Mouse (Mus musculus): ENCODE results near the gene Slc39a1.
"Not testable (repeated sequence)": the region's sequence is repeated elsewhere in the genome, so short reads cannot be mapped to it uniquely, and the experiment has no call there.

The Slc39a1 gene

DNA sequence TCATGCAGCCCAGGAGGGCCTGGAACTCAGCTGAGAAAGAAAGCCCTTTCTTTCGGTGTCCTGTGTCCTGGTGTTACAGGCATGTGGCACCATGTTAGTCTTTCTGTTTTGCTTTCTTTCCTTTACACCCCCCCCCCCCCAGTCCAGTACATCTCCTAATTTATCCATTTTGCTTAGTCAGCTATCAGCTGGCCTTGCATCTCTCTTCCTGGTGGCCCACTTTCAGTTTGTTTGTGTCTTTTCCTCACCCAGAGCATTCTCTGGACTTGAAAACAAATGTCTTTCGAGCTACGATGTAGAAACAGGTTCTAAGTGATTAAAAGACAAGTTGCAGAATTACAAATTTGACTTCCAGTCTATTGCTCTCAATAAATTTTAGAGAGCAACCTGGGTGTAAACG lies 25.5 kb upstream of the Slc39a1 start:
- POLR2A ChIA-PET, result interaction anchor here (0.6 to 3.7 kb wide), 20 partner anchors 9 to 1208 kb away, joined by 3 to 39 read pairs (median 4); partner anchors contain the start of genes Jtb (in 3 of the 4), Rab13 (in 3 of the 4), Rps27 (in 3 of the 4) and Gatad2b (in 1 of the 4)
- CTCF ChIA-PET, result interaction anchor here in 1 of 4 experiments (0.6 kb wide), 1 partner anchor 154 kb away, joined by 4 read pairs; no protein-coding TSS in a partner anchor

- CTCF ChIA-PET, result interaction anchor here in 1 of 4 experiments (0.6 kb wide), 1 partner anchor 153 kb away, joined by 4 read pairs; no protein-coding TSS in a partner anchor
- POLR2A ChIA-PET, result interaction anchor here (0.7 to 3.7 kb wide), 11 partner anchors 8 to 1209 kb away, joined by 3 to 39 read pairs (median 5); partner anchors contain the start of genes Rab13 (in 3 of the 4), Rps27 (in 3 of the 4), Jtb (in 2 of the 4) and Slc39a1 (in 1 of the 4)
Observed at GRCm38 (mm10) chr3:90222941-90223340, 25.0 kb upstream of the Slc39a1 start.

- ChIA-PET POLR2A (interaction anchor here in 3 of 4 experiments (0.6 to 2.4 kb wide), 12 partner anchors 8 to 56 kb away, joined by 3 to 12 read pairs (median 4); partner anchors contain the start of genes Slc39a1 (in 3 of the 3), Rab13 (in 2 of the 3), Rps27 (in 2 of the 3) and Creb3l4 (in 1 of the 3)), CTCF (interaction anchor here in 3 of 4 experiments (0.5 to 1.5 kb wide), 14 partner anchors 8 to 439 kb away, joined by 3 to 8 read pairs (median 3); partner anchors contain the start of gene Slc39a1 (in 1 of the 3))
Observed at GRCm38 (mm10) chr3:90224331-90224730, 23.6 kb upstream of the Slc39a1 start.

DNA sequence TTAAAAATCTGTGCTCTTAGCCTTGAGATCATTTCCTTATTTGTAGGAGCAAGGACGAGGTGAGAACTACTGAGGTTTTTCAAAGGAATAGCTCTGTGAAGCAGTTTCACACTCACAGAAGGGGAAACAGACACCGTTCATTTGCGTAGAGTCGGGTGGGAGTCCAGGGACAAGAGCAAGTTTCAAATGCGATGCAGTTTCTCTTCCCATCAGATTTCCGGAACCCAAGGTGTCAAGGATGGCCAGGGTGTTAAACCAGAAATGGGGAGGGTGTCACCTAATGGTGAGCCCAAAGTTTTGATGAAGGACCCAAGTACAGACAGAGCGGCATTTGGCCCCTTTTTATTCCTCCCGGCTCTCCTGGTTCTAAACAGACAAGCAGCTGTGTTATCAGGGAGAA lies 16.9 kb upstream of the Slc39a1 start:
- CTCF ChIA-PET, result interaction anchor here in 1 of 4 experiments (1.0 to 1.7 kb wide), 3 partner anchors 11 to 17 kb away, joined by 3 to 6 read pairs (median 4); partner anchors contain the start of gene Slc39a1
- POLR2A ChIA-PET, result interaction anchor here (0.6 to 7.0 kb wide), 51 partner anchors 9 to 282 kb away, joined by 3 to 150 read pairs (median 4); partner anchors contain the start of genes Creb3l4 (in 3 of the 4), Rab13 (in 3 of the 4), Rps27 (in 3 of the 4) and Slc39a1 (in 3 of the 4)

DNA sequence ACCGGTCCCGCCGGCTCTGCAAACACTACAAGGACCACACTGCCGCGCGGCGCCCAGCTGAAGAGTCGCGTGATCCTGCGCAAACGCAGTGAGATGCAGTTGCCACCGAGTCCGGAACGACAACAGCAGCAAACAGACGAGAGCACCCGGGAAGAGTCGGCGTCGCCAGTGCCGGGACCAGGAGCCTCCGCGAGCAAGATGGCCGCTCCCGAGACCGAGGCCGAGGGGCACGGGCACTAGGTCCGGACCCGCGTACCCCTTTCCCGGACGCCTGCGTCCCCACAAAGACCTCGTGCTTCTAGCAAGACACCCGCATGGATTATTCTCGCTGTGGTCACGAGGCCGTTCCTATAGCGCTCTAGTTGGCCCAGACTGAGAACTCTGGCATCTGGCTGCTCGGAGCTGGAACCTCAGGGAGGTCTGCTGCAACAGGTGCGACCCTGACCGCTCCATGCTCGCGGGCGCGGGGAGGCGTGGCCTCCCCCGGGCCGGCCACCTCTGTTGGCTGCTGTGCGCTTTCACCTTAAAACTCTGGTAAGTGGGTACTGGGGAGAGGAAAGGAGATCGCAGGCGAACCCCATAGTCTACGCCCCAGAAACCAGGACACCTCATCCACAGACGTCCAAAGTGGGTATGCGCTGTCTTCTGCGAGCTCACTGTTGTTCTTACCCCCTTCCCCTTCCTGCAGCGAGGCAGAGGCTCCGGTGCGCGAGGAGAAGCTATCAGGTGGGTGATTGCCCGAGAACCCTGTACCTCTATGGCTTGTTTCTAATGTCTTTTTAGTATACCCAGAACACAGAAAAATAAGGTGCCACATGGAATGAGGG lies 16.3 kb upstream of the Slc39a1 start, which contains the start of gene Jtb:
Gene Jtb, plus strand, starts transcription at position 91 of the 827 bp plus-strand sequence.
- ChIA-PET POLR2A (interaction anchor here (0.6 to 7.0 kb wide), 62 partner anchors 9 to 354 kb away, joined by 3 to 150 read pairs (median 4); partner anchors contain the start of genes Creb3l4 (in 3 of the 4), Gatad2b (in 3 of the 4), Rab13 (in 3 of the 4) and Rps27 (in 3 of the 4)), CTCF (interaction anchor here in 2 of 4 experiments (0.5 to 1.7 kb wide), 6 partner anchors 12 to 478 kb away, joined by 3 to 6 read pairs (median 4); partner anchors contain the start of gene Slc39a1 (in 2 of the 2))

DNA sequence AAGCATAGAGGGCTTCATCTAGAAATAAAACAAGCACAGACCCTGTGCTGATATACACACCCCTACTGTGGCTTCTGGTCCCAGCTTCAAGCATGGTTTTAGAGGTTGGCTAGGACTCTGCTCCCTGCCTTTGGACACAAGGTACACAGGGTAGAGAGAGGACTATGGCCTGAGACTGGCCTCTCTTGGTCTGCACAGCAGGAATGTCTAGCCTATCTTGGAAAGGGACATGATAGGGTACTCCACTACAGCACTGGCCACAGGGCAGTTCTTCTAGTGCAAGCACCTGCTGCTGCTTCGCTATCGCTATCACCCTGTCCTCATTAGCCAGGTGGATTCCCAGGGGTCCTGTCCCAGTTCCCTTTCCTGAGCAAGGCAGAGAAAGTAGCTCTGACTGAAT lies 6.7 kb upstream of the Slc39a1 start:
- ChIA-PET CTCF (no interaction called here), POLR2A (interaction anchor here in 2 of 4 experiments (2.6 to 5.2 kb wide), 3 partner anchors 10 to 28 kb away, joined by 12 to 36 read pairs (median 15); partner anchors contain the start of genes Jtb (in 2 of the 2), Rab13 (in 1 of the 2) and Rps27 (in 1 of the 2))

GRCm38 (mm10) chr3:90241669-90242358 lies 6.2 kb upstream of the Slc39a1 start:
- POLR2A ChIA-PET, result interaction anchor here in 3 of 4 experiments (0.5 to 7.5 kb wide), 16 partner anchors 8 to 243 kb away, joined by 3 to 108 read pairs (median 4); partner anchors contain the start of genes Jtb (in 3 of the 3), Crtc2 (in 1 of the 3), Dennd4b (in 1 of the 3) and Hax1 (in 1 of the 3)
- CTCF ChIA-PET, result no interaction called here

DNA sequence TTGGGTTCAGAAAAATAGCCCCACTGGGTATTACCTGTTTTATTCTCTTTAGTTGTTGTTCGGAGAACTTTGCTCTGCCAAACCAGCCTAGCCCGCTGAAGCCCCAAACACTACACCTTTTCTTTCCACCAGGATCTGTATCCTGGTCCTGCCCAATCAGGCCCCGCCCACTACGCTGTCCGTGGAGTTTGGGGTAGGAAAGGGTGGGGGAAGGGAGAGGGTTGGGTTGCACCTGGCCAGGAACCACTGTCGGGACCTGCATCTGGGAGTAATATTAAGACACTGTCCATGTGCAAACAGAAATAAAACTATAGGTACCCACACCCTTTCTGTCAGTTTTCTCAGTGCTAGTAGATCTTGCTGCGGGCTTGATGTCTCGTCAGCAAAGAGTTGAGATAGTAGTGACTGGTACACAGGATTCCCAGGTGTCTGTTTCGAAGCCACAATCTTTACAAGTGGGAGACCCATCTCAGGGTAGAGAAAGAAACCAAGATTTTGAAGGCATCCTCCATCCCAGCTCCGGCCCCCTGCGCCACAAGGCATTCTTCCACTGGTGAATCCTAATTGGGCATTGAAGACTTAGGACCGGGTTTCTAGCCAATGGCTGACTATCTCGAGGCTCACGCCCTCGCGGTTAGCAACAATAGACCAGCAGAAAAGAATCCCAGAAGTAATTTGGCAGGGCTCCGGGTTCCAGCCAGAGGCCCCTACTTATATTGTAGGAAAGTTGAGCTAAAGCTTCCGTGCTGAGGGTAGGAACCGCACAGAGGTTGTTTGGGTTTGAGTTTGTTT lies 4.8 kb upstream of the Slc39a1 start, which contains the start of gene Creb3l4:
Gene Creb3l4, minus strand, starts transcription at position 529 of the 792 bp plus-strand sequence.
- CTCF ChIA-PET, result interaction anchor here in 2 of 4 experiments (0.6 to 0.9 kb wide), 2 partner anchors 8 to 466 kb away, joined by 3 to 4 read pairs; no protein-coding TSS in a partner anchor
- POLR2A ChIA-PET, result interaction anchor here in 3 of 4 experiments (0.6 to 7.5 kb wide), 30 partner anchors 9 to 270 kb away, joined by 3 to 108 read pairs (median 4); partner anchors contain the start of genes Jtb (in 3 of the 3), Rab13 (in 2 of the 3), Rps27 (in 2 of the 3) and Crtc2 (in 1 of the 3)

DNA sequence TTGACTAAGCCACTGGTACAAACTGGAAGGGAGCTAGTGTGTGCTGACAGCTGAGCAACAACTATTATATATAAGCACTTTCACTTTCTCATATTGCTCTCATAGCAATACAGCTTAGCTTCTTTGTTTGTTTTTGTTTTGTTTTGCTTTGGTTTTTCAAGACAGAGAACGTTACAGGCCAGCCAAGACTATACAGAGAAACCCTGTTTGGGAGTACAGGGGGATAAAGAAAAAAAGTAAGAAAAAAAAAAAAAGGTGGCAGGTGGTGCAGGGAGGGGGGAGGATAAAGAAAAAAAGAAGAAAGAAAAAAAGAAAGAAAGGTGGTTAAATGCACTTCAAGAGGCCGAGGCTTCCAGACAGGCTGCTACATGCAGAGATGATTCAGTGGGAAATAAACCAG lies 2.6 kb upstream of the Slc39a1 start:
- CTCF ChIA-PET, result interaction anchor here in 2 of 4 experiments (0.6 to 1.0 kb wide), 2 partner anchors 44 to 182 kb away, joined by 3 to 4 read pairs; no protein-coding TSS in a partner anchor
- POLR2A ChIA-PET, result interaction anchor here (0.6 to 7.5 kb wide), 13 partner anchors 10 to 444 kb away, joined by 3 to 108 read pairs (median 4); partner anchors contain the start of genes Rab13 (in 2 of the 4), Rps27 (in 2 of the 4) and Jtb (in 1 of the 4)

GRCm38 (mm10) chr3:90247630-90247959 lies 377 bp upstream of the Slc39a1 start:
- ChIA-PET POLR2A (interaction anchor here (0.5 to 7.5 kb wide), 110 partner anchors 8 to 1976 kb away, joined by 3 to 108 read pairs (median 4); partner anchors contain the start of genes Gatad2b (in 3 of the 4), Jtb (in 3 of the 4), Rab13 (in 3 of the 4) and Rps27 (in 3 of the 4)), CTCF (interaction anchor here in 3 of 4 experiments (0.6 to 1.6 kb wide), 19 partner anchors 16 to 964 kb away, joined by 3 to 8 read pairs (median 4); partner anchors contain the start of genes Dennd4b (in 1 of the 3), Jtb (in 1 of the 3), Rab13 (in 1 of the 3) and Rps27 (in 1 of the 3))

DNA sequence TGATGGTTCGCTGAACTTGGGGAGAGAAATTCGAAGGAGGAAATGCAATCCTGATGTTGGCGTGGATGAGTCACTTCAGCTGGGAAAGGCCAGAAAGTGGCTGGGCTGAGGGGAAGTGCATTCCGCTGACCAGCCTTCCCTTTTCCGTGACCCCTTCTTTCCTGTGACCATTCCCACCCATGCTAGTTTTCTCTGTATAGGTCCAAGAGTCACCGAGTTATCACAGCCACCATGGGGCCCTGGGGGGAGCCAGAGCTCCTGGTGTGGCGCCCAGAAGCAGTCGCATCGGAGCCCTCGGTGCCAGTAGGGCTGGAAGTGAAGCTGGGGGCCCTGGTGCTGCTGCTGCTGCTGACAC lies 751 bp downstream of the Slc39a1 start:
- ChIA-PET POLR2A (interaction anchor here (0.5 to 7.5 kb wide), 67 partner anchors 8 to 284 kb away, joined by 3 to 108 read pairs (median 6); partner anchors contain the start of genes Dennd4b (in 3 of the 4), Gatad2b (in 3 of the 4), Jtb (in 3 of the 4) and Rab13 (in 3 of the 4)), CTCF (interaction anchor here in 2 of 4 experiments (0.6 to 1.6 kb wide), 5 partner anchors 17 to 396 kb away, joined by 3 to 8 read pairs (median 3); partner anchors contain the start of genes Dennd4b (in 1 of the 2), Rab13 (in 1 of the 2) and Rps27 (in 1 of the 2))

- ChIA-PET CTCF (no interaction called here), POLR2A (interaction anchor here in 3 of 4 experiments (0.6 to 1.7 kb wide), 12 partner anchors 13 to 1973 kb away, joined by 3 to 5 read pairs (median 3); partner anchors contain the start of genes Rab13 (in 1 of the 3) and Rps27 (in 1 of the 3))
Observed at GRCm38 (mm10) chr3:90250791-90251190, 2.8 kb downstream of the Slc39a1 start.

DNA sequence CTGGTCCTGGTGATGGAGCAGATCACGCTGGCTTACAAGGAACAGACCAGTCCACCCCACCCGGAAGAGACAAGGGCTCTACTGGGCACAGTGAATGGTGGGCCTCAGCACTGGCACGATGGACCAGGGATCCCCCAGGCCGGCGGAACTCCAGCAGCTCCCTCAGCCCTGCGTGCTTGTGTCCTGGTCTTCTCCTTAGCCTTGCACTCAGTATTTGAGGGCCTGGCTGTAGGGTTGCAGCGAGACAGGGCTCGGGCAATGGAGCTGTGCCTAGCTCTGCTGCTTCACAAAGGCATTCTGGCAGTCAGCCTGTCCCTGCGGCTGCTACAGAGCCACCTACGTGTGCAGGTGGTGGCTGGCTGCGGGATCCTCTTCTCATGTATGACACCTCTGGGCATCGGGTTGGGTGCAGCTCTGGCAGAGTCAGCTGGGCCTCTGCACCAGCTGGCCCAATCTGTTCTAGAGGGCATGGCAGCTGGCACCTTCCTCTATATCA lies 3.8 kb downstream of the Slc39a1 start:
- CTCF ChIA-PET, result interaction anchor here in 1 of 4 experiments (0.7 kb wide), 1 partner anchor 30 kb away, joined by 3 read pairs; no protein-coding TSS in a partner anchor
- POLR2A ChIA-PET, result interaction anchor here in 1 of 4 experiments (0.9 to 1.7 kb wide), 5 partner anchors 14 to 40 kb away, joined by 3 to 5 read pairs (median 4); partner anchors contain the start of genes Rab13 and Rps27

- CTCF ChIA-PET, result not testable (repeated sequence)
- POLR2A ChIA-PET, result interaction anchor here in 1 of 4 experiments (0.7 to 1.2 kb wide), 2 partner anchors 20 to 96 kb away, joined by 4 read pairs; no protein-coding TSS in a partner anchor
Observed at GRCm38 (mm10) chr3:90252659-90253058, 4.7 kb downstream of the Slc39a1 start.

- POLR2A ChIA-PET, result interaction anchor here in 3 of 4 experiments (0.6 to 1.2 kb wide), 12 partner anchors 9 to 267 kb away, joined by 3 to 5 read pairs (median 3); partner anchors contain the start of genes Jtb (in 2 of the 3), Creb3l4 (in 1 of the 3) and Gatad2b (in 1 of the 3)
- CTCF ChIA-PET, result not testable (repeated sequence)
Observed at GRCm38 (mm10) chr3:90253174-90253573, 5.2 kb downstream of the Slc39a1 start.
